Mouse (Mus musculus) embryonic facial prominence, embryonic 13.5 days (tissue): Measurements from ENCODE around the gene Mbd6. TPM values are rescaled to one million over a fixed set of nuclear protein-coding genes. Genes with fewer than 3 reads are reported as not detected.

ENCODE experiments used
- ATAC-seq: fragments of 200-750 bp; cut with Nextera tagmentation; 2 replicates; pipeline ENCODE4 v1.8.0; 2017; ENCODE audit warnings: low read depth; ENCODE audit not compliant: insufficient number of reproducible peaks, insufficient read depth, low FRiP score, low TSS enrichment
- H3K27ac ChIP-seq: fragments of 300-500 bp; sonication (generic); 2 replicates; pipeline ENCODE4 v1.5.1; 2015; ENCODE audit warnings: moderate library complexity, mild to moderate bottlenecking, inconsistent platforms
- H3K27me3 ChIP-seq: fragments of 300-500 bp; sonication (generic); 2 replicates; pipeline ENCODE4 v1.6.1; 2015; ENCODE audit warnings: mild to moderate bottlenecking, inconsistent platforms
- H3K36me3 ChIP-seq: fragments of 300-500 bp; sonication (generic); 2 replicates; pipeline ENCODE4 v1.6.1; 2015; ENCODE audit warnings: mild to moderate bottlenecking, inconsistent platforms
- H3K4me1 ChIP-seq: fragments of 300-500 bp; sonication (generic); 2 replicates; pipeline ENCODE4 v1.6.1; 2015; ENCODE audit warnings: inconsistent platforms
- H3K4me2 ChIP-seq: fragments of 300-500 bp; sonication (generic); 2 replicates; pipeline ENCODE4 v1.6.1; 2015; ENCODE audit warnings: moderate library complexity, mild to moderate bottlenecking, inconsistent platforms
- H3K4me3 ChIP-seq: fragments of 300-500 bp; sonication (generic); 2 replicates; pipeline ENCODE4 v1.5.1; 2015; ENCODE audit warnings: mild to moderate bottlenecking, inconsistent platforms
- H3K9ac ChIP-seq: fragments of 300-500 bp; sonication (generic); 2 replicates; pipeline ENCODE4 v1.6.1; 2015; ENCODE audit warnings: mild to moderate bottlenecking, inconsistent platforms
- H3K9me3 ChIP-seq: fragments of 300-500 bp; sonication (generic); 2 replicates; pipeline ENCODE4 v1.6.1; 2016; ENCODE audit warnings: inconsistent platforms
- WGBS: fragments of 180-500 bp; shearing (Covaris S2); methylation state at CpG from one replicate; pipeline ENCODE4 v1.1.7; 2015; ENCODE audit warnings: mixed read lengths; 5-methylcytosine and 5-hydroxymethylcytosine counted together
- polyA plus RNA-seq: library from polyadenylated mRNA; unstranded; fragments of >200 nt; fragmentation: Nextera tagmentation; extraction: Ambion mirVana; gene quantifications from 2 replicates; pipeline ENCODE4 v1.2.1, GENCODE M21; 2015

The Mbd6 gene
- polyA plus RNA-seq, 1 experiment from 2014 or later = 19.2 TPM

GRCm38 (mm10) chr10:127285644-127286043, 3.2 kb downstream of the Mbd6 start:
- Histone ChIP-seq H3K27me3 (no peaks in the 10 kb centered on the region), H3K27ac (no peak overlapping the region), H3K36me3 (peaks cover 68% of the 10 kb centered on the region), H3K4me1 (peaks cover 53% of the 10 kb centered on the region), H3K4me2 (peak overlapping the region; percentile 89; the same call in 1 of the 2 replicates), H3K4me3 (peak overlapping the region; percentile 70; the same call in 1 of the 2 replicates), H3K9ac (peak overlapping the region; percentile 58), H3K9me3 (no peaks in the 10 kb centered on the region)
- ATAC-seq = no peak
- WGBS = 67% methylated on average over 13 of the region's 13 CpGs

GRCm38 (mm10) chr10:127284724-127285500, 3.9 kb downstream of the Mbd6 start:
- ATAC-seq = no peak
- H3K4me2 ChIP-seq = 0 out of 2 replicates have a peak overlapping the region, but pooled peaks have one; percentile 3
- no peaks in the 10 kb centered on the region for H3K9me3 ChIP-seq
- no peaks in the 10 kb centered on the region for H3K27me3 ChIP-seq
- H3K4me3 ChIP-seq = no peak overlapping the region
- peaks cover 51% of the 10 kb centered on the region for H3K4me1 ChIP-seq
- peaks cover 75% of the 10 kb centered on the region for H3K36me3 ChIP-seq
- peak overlapping the region; percentile 45 for H3K27ac ChIP-seq
- 65% methylated on average over 11 of the region's 11 CpGs for WGBS
- H3K9ac ChIP-seq = peak overlapping the region; percentile 58

GRCm38 (mm10) chr10:127284105-127284622, 4.7 kb downstream of the Mbd6 start:
- H3K27ac ChIP-seq = peak overlapping the region; percentile 45; the same call in 1 of the 2 replicates
- H3K9ac ChIP-seq = no peak overlapping the region
- H3K4me3 ChIP-seq = no peak overlapping the region
- peaks cover 44% of the 10 kb centered on the region for H3K4me1 ChIP-seq
- WGBS = 89% methylated on average over 7 of the region's 7 CpGs
- H3K4me2 ChIP-seq = no peak overlapping the region
- H3K27me3 ChIP-seq = no peaks in the 10 kb centered on the region
- peaks cover 83% of the 10 kb centered on the region for H3K36me3 ChIP-seq
- no peak for ATAC-seq
- no peaks in the 10 kb centered on the region for H3K9me3 ChIP-seq

GRCm38 (mm10) chr10:127282620-127283215, 6.1 kb downstream of the Mbd6 start:
- Histone ChIP-seq H3K4me3 (no peak overlapping the region), H3K27me3 (no peaks in the 10 kb centered on the region), H3K4me2 (no peak overlapping the region), H3K9me3 (no peaks in the 10 kb centered on the region), H3K4me1 (peaks cover 39% of the 10 kb centered on the region), H3K9ac (no peak overlapping the region), H3K36me3 (peaks cover 97% of the 10 kb centered on the region), H3K27ac (no peak overlapping the region)
- 87% methylated on average over 13 of the region's 13 CpGs for WGBS
- no peak for ATAC-seq

- WGBS = 87% methylated on average over 8 of the region's 8 CpGs
- H3K27me3 ChIP-seq = no peaks in the 10 kb centered on the region
These were observed 7.5 kb downstream of the Mbd6 start for GRCm38 (mm10) chr10:127281316-127281715.

GRCm38 (mm10) chr10:127279730-127280129, 9.1 kb downstream of the Mbd6 start:
- no peaks in the 10 kb centered on the region for H3K27me3 ChIP-seq
- H3K9ac ChIP-seq = no peak overlapping the region
- WGBS = 83% methylated on average over 2 of the region's 2 CpGs
- no peak overlapping the region for H3K4me2 ChIP-seq
- no peaks in the 10 kb centered on the region for H3K9me3 ChIP-seq
- no peak overlapping the region for H3K27ac ChIP-seq
- ATAC-seq = no peak
- no peak overlapping the region for H3K4me3 ChIP-seq
- peaks cover 100% of the 10 kb centered on the region for H3K36me3 ChIP-seq
- H3K4me1 ChIP-seq = peaks cover 9% of the 10 kb centered on the region

More at GRCm38 (mm10) chr10:127281316-127281715, 7.5 kb downstream of the Mbd6 start:
- H3K4me2 ChIP-seq = no peak overlapping the region
- H3K27ac ChIP-seq = no peak overlapping the region
- H3K9ac ChIP-seq = no peak overlapping the region
- H3K36me3 ChIP-seq = peaks cover 100% of the 10 kb centered on the region
- H3K4me1 ChIP-seq = peaks cover 25% of the 10 kb centered on the region
- H3K9me3 ChIP-seq = no peaks in the 10 kb centered on the region
- no peak for ATAC-seq
- H3K4me3 ChIP-seq = no peak overlapping the region

- no peak for ATAC-seq
- peaks cover 97% of the 10 kb centered on the region for H3K36me3 ChIP-seq
- WGBS = 91% methylated on average over 11 of the region's 11 CpGs
- H3K4me2 ChIP-seq = no peak overlapping the region
- H3K9ac ChIP-seq = no peak overlapping the region
- no peak overlapping the region for H3K4me3 ChIP-seq
- H3K9me3 ChIP-seq = no peaks in the 10 kb centered on the region
- no peak overlapping the region for H3K27ac ChIP-seq
- H3K4me1 ChIP-seq = no peaks in the 10 kb centered on the region; the same call in 1 of the 2 replicates
- no peaks in the 10 kb centered on the region for H3K27me3 ChIP-seq
These were observed 14.4 kb downstream of the Mbd6 start for GRCm38 (mm10) chr10:127274261-127275022.

- Histone ChIP-seq H3K9ac (no peak overlapping the region), H3K4me3 (no peak overlapping the region), H3K4me2 (no peak overlapping the region), H3K27ac (no peak overlapping the region), H3K4me1 (peaks cover 16% of the 10 kb centered on the region), H3K27me3 (no peaks in the 10 kb centered on the region), H3K36me3 (peaks cover 91% of the 10 kb centered on the region), H3K9me3 (no peaks in the 10 kb centered on the region)
- 88% methylated on average over 5 of the region's 5 CpGs for WGBS
- no peak for ATAC-seq
These were observed 16.4 kb downstream of the Mbd6 start for GRCm38 (mm10) chr10:127272371-127272770.

- Histone ChIP-seq H3K4me1 (peaks cover 23% of the 10 kb centered on the region), H3K27ac (no peak overlapping the region), H3K27me3 (no peaks in the 10 kb centered on the region), H3K9me3 (no peaks in the 10 kb centered on the region), H3K36me3 (peaks cover 66% of the 10 kb centered on the region), H3K9ac (no peak overlapping the region), H3K4me2 (no peak overlapping the region), H3K4me3 (no peak overlapping the region)
- 71% methylated on average over 4 of the region's 4 CpGs for WGBS
- ATAC-seq = no peak
These were observed 18.9 kb downstream of the Mbd6 start for GRCm38 (mm10) chr10:127269884-127270283.

- WGBS = 77% methylated on average over 12 of the region's 12 CpGs
- peaks cover 7% of the 10 kb centered on the region for H3K27me3 ChIP-seq
- peaks cover 57% of the 10 kb centered on the region for H3K36me3 ChIP-seq
- no peaks in the 10 kb centered on the region for H3K9me3 ChIP-seq
- no peak overlapping the region for H3K27ac ChIP-seq
- peak overlapping the region; percentile 46; the same call in 1 of the 2 replicates for H3K9ac ChIP-seq
- peaks cover 23% of the 10 kb centered on the region for H3K4me1 ChIP-seq
- ATAC-seq = no peak
- no peak overlapping the region for H3K4me3 ChIP-seq
- H3K4me2 ChIP-seq = no peak overlapping the region
These were observed 19.8 kb downstream of the Mbd6 start for GRCm38 (mm10) chr10:127269036-127269435.

- peak overlapping the region; percentile 46 for H3K9ac ChIP-seq
- H3K4me2 ChIP-seq = no peak overlapping the region
- H3K27ac ChIP-seq = no peak overlapping the region
- WGBS = 90% methylated on average over 5 of the region's 5 CpGs
- no peak overlapping the region for H3K4me3 ChIP-seq
- peaks cover 23% of the 10 kb centered on the region for H3K4me1 ChIP-seq
- ATAC-seq = no peak
- H3K9me3 ChIP-seq = no peaks in the 10 kb centered on the region
- peaks cover 12% of the 10 kb centered on the region for H3K27me3 ChIP-seq
- peaks cover 51% of the 10 kb centered on the region for H3K36me3 ChIP-seq
These were observed 20.4 kb downstream of the Mbd6 start for GRCm38 (mm10) chr10:127268401-127268800.
